Mouse (Mus musculus) hindbrain, embryonic 15.5 days (tissue): ENCODE measurements around the gene Ddx25. TPM values are rescaled to one million over a fixed set of nuclear protein-coding genes. Genes with fewer than 3 reads are reported as not detected.

Experiments used
- ATAC-seq: fragments of 200-750 bp; cut with Nextera tagmentation; 2 replicates; pipeline ENCODE4 v1.8.0; 2017; ENCODE audit warnings: low read depth, moderate number of reproducible peaks, moderate TSS enrichment; ENCODE audit not compliant: low FRiP score
- H3K27ac ChIP-seq: fragments of 300-500 bp; sonication (generic); replicated peaks from 2 replicates; pipeline ENCODE4 v1.5.1; 2015; ENCODE audit warnings: mild to moderate bottlenecking, inconsistent platforms
- H3K27me3 ChIP-seq: fragments of 300-500 bp; sonication (generic); 2 replicates; pipeline ENCODE4 v1.6.1; 2015; ENCODE audit warnings: control low read depth, inconsistent platforms
- H3K36me3 ChIP-seq: fragments of 300-500 bp; sonication (generic); 2 replicates; pipeline ENCODE4 v1.6.1; 2015; ENCODE audit warnings: control low read depth, inconsistent platforms
- H3K4me1 ChIP-seq: fragments of 300-500 bp; sonication (generic); replicated peaks from 2 replicates; pipeline ENCODE4 v1.6.1; 2015; ENCODE audit warnings: control low read depth, inconsistent platforms
- H3K4me2 ChIP-seq: fragments of 300-500 bp; sonication (generic); 2 replicates; pipeline ENCODE4 v1.6.1; 2015; ENCODE audit warnings: moderate library complexity, mild to moderate bottlenecking, inconsistent platforms
- H3K4me3 ChIP-seq: fragments of 300-500 bp; sonication (generic); 2 replicates; pipeline ENCODE4 v1.5.1; 2015; ENCODE audit warnings: mild to moderate bottlenecking, inconsistent platforms
- H3K9ac ChIP-seq: fragments of 300-500 bp; sonication (generic); 2 replicates; pipeline ENCODE4 v1.6.1; 2015; ENCODE audit warnings: inconsistent platforms
- H3K9me3 ChIP-seq: fragments of 300-500 bp; sonication (generic); 2 replicates; pipeline ENCODE4 v1.6.1; 2016; ENCODE audit warnings: control low read depth, inconsistent platforms
- WGBS: fragments of 180-500 bp; shearing (Covaris S2); methylation state at CpG from one replicate; pipeline ENCODE4 v1.1.7; 2015; 5-methylcytosine and 5-hydroxymethylcytosine counted together
- polyA plus RNA-seq: library from polyadenylated mRNA; unstranded; fragments of >200 nt; fragmentation: Nextera tagmentation; extraction: Ambion mirVana; gene quantifications from 2 replicates; pipeline ENCODE4 v1.2.1, GENCODE M21; 2015

Ddx25 gene
- polyA plus RNA-seq, 1 experiment from 2014 or later: 28.7 TPM

DNA sequence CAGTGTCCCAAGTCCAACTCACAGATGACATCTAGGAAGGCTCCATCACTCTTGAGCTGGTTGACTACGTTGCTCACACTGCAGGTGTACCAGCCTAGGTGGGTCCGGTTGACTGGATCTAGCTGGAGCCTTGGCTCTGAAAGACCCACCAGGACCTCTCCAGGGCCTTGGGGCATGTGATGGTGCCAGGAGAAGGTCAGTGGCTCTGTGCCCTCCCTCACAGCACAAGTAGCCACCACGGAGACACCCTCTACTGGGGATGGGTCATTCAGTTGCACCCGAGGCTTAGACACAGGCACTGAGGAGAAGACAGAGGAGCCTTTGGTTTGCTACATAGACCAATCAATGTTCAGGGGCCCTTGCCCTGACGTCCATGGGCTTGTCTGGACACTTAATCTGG is 42.1 kb downstream of the Ddx25 start:
- no peak overlapping the region for H3K9ac ChIP-seq
- 84% methylated on average over 5 of the region's 5 CpGs for WGBS
- H3K4me1 ChIP-seq: no peaks in the 10 kb centered on the region
- no peak for ATAC-seq
- no peaks in the 10 kb centered on the region for H3K9me3 ChIP-seq
- H3K27ac ChIP-seq: no peak overlapping the region
- no peaks in the 10 kb centered on the region for H3K27me3 ChIP-seq
- no peak overlapping the region for H3K4me2 ChIP-seq
- H3K36me3 ChIP-seq: no peaks in the 10 kb centered on the region
- no peak overlapping the region for H3K4me3 ChIP-seq

GRCm38 (mm10) chr9:35513900-35514299 is 44.4 kb downstream of the Ddx25 start:
- Histone ChIP-seq H3K9ac (no peak overlapping the region), H3K4me3 (no peak overlapping the region), H3K27me3 (no peaks in the 10 kb centered on the region), H3K4me1 (no peaks in the 10 kb centered on the region), H3K9me3 (no peaks in the 10 kb centered on the region), H3K36me3 (no peaks in the 10 kb centered on the region), H3K4me2 (no peak overlapping the region), H3K27ac (no peak overlapping the region)
- WGBS: 91% methylated on average over 4 of the region's 4 CpGs
- no peak for ATAC-seq

DNA sequence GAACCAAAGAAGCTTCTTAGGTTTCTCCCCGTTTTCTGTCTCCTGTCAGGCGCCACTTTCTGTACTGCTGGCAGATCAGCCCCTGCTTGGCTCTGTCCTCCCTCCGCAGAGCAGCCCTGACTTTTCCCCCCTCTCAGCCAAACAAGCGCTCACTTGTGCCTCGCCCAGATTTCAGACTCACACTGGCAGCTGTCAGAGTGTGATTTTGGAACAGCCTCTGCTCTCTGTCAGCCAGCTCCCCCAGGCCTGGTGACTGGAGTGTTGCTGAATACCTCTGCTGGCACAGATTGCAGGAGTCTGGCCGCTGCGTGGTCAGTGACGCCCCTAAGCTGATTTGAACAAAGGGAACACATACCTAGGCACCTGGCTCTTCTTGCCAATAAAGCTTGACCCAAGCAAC is 50.1 kb downstream of the Ddx25 start:
- Histone ChIP-seq H3K4me2 (no peak overlapping the region), H3K36me3 (no peaks in the 10 kb centered on the region), H3K9ac (no peak overlapping the region), H3K4me3 (no peak overlapping the region), H3K4me1 (peaks cover 9% of the 10 kb centered on the region; the same call in 1 of the 2 replicates), H3K9me3 (no peaks in the 10 kb centered on the region), H3K27ac (0 out of 2 replicates have a peak overlapping the region, but pooled peaks have one; percentile 12), H3K27me3 (no peaks in the 10 kb centered on the region)
- ATAC-seq: peak; percentile 59
- WGBS: 53% methylated on average over 8 of the region's 8 CpGs

- WGBS: 90% methylated on average over 10 of the region's 10 CpGs
- no peaks in the 10 kb centered on the region for H3K4me1 ChIP-seq
- no peak overlapping the region for H3K9ac ChIP-seq
- peaks cover 13% of the 10 kb centered on the region; the same call in 1 of the 2 replicates for H3K36me3 ChIP-seq
- ATAC-seq: no peak
- H3K27me3 ChIP-seq: no peaks in the 10 kb centered on the region
- H3K4me3 ChIP-seq: no peak overlapping the region
- no peak overlapping the region for H3K27ac ChIP-seq
- H3K4me2 ChIP-seq: no peak overlapping the region
- H3K9me3 ChIP-seq: no peaks in the 10 kb centered on the region
These were observed 55.8 kb downstream of the Ddx25 start for GRCm38 (mm10) chr9:35502361-35503000.

DNA sequence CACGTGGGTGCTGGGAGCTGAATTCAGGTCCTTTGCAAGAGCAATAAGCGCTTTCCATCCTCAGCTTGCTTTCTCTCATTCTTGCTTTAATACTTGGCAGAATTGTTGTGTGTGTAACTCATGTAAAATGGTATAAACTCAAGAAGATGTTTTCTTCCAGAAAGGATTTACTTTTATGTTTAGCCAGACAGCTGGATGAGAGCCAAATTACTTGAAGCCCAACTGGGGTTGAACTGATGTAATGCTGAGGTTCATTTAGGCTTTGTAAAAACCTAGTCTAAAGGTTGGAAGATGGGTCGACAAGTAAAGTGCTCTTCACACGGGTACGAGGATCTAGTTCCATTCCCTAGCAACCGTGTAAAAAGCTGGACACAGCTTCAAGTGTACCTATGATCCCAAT is 58.4 kb downstream of the Ddx25 start:
- no peak for ATAC-seq
- Histone ChIP-seq H3K27ac (no peak overlapping the region), H3K36me3 (peaks cover 13% of the 10 kb centered on the region; the same call in 1 of the 2 replicates), H3K9ac (no peak overlapping the region), H3K27me3 (no peaks in the 10 kb centered on the region), H3K4me2 (no peak overlapping the region), H3K4me1 (no peaks in the 10 kb centered on the region), H3K4me3 (no peak overlapping the region), H3K9me3 (no peaks in the 10 kb centered on the region)
- WGBS: 77% methylated on average over 6 of the region's 6 CpGs

GRCm38 (mm10) chr9:35495471-35495870 is 62.9 kb downstream of the Ddx25 start:
- Histone ChIP-seq H3K4me3 (no peak overlapping the region), H3K4me1 (no peaks in the 10 kb centered on the region), H3K9me3 (no peaks in the 10 kb centered on the region), H3K4me2 (no peak overlapping the region), H3K27me3 (no peaks in the 10 kb centered on the region), H3K9ac (no peak overlapping the region), H3K27ac (no peak overlapping the region), H3K36me3 (peaks cover 10% of the 10 kb centered on the region; the same call in 1 of the 2 replicates)
- 75% methylated on average over 3 of the region's 3 CpGs for WGBS
- ATAC-seq: no peak

- H3K27ac ChIP-seq: no peak overlapping the region
- H3K4me2 ChIP-seq: no peak overlapping the region
- no peak for ATAC-seq
- H3K4me1 ChIP-seq: no peaks in the 10 kb centered on the region
- H3K9ac ChIP-seq: no peak overlapping the region
- peaks cover 10% of the 10 kb centered on the region; the same call in 1 of the 2 replicates for H3K36me3 ChIP-seq
- 64% methylated on average over 4 of the region's 4 CpGs for WGBS
- H3K4me3 ChIP-seq: no peak overlapping the region
- no peaks in the 10 kb centered on the region for H3K9me3 ChIP-seq
- H3K27me3 ChIP-seq: no peaks in the 10 kb centered on the region
These were observed 63.4 kb downstream of the Ddx25 start for GRCm38 (mm10) chr9:35494937-35495336.

GRCm38 (mm10) chr9:35493733-35494092 is 64.6 kb downstream of the Ddx25 start:
- Histone ChIP-seq H3K9ac (no peak overlapping the region), H3K4me3 (no peak overlapping the region), H3K27me3 (no peaks in the 10 kb centered on the region), H3K9me3 (no peaks in the 10 kb centered on the region), H3K36me3 (peaks cover 15% of the 10 kb centered on the region), H3K4me1 (no peaks in the 10 kb centered on the region), H3K27ac (no peak overlapping the region), H3K4me2 (no peak overlapping the region)
- WGBS: 60% methylated on average over 4 of the region's 4 CpGs
- ATAC-seq: no peak

GRCm38 (mm10) chr9:35493033-35493732 is 65.1 kb downstream of the Ddx25 start:
- no peaks in the 10 kb centered on the region for H3K9me3 ChIP-seq
- no peaks in the 10 kb centered on the region for H3K27me3 ChIP-seq
- H3K36me3 ChIP-seq: peaks cover 15% of the 10 kb centered on the region
- H3K27ac ChIP-seq: no peak overlapping the region
- H3K4me3 ChIP-seq: no peak overlapping the region
- H3K4me1 ChIP-seq: no peaks in the 10 kb centered on the region
- no peak overlapping the region for H3K4me2 ChIP-seq
- no peak for ATAC-seq
- no peak overlapping the region for H3K9ac ChIP-seq
- WGBS: 47% methylated on average over 7 of the region's 7 CpGs

DNA sequence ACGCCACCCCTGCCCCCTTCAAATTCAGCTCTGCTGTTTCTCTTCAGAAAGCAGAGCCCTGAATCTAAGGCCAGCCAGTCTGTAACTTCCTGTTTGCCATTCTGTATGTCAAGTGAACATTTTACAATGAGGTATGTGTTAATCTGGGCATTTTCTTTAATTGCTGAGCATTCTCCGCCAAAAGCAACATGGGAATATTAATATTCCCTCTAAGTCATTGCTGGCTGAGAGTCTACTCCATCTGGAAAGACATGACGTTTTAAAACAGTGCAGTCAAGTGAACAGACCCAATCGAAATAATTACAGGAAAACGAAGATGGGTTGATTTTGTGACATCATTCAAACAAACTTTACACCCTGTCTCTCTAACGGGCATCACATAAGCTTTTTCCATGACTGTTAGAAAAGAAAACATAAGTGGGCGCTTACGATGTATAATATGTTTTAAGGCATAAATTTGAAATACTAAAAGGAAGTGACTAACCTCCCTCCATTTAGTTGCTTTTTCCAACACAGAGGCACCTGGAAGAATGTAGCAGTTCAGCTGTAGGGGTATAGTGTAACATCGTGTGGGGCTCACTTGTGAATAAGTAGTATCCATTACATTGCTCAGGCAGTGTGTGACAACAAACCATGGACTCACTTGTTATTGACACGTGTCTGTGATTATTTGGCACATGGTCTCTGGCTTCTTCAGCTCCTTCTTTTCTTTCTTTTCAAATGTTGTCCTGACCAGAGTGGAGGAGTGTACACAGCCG is 67.0 kb downstream of the Ddx25 start:
- WGBS: 79% methylated on average over 11 of the region's 11 CpGs
- Histone ChIP-seq H3K27ac (no peak overlapping the region), H3K9me3 (no peaks in the 10 kb centered on the region)

GRCm38 (mm10) chr9:35488496-35488895 is 69.8 kb downstream of the Ddx25 start:
- ATAC-seq: no peak

More for the DNA sequence above, 67.0 kb downstream of the Ddx25 start:
- no peak overlapping the region for H3K9ac ChIP-seq
- H3K4me3 ChIP-seq: no peak overlapping the region
- H3K4me1 ChIP-seq: no peaks in the 10 kb centered on the region
- ATAC-seq: no peak
- no peak overlapping the region for H3K4me2 ChIP-seq
- no peaks in the 10 kb centered on the region for H3K27me3 ChIP-seq
- peaks cover 23% of the 10 kb centered on the region; the same call in 1 of the 2 replicates for H3K36me3 ChIP-seq

More at GRCm38 (mm10) chr9:35488496-35488895, 69.8 kb downstream of the Ddx25 start:
- Histone ChIP-seq H3K4me1 (no peaks in the 10 kb centered on the region), H3K9me3 (no peaks in the 10 kb centered on the region), H3K4me3 (no peak overlapping the region), H3K27ac (no peak overlapping the region), H3K36me3 (peaks cover 34% of the 10 kb centered on the region), H3K9ac (no peak overlapping the region), H3K27me3 (no peaks in the 10 kb centered on the region), H3K4me2 (no peak overlapping the region)
- WGBS: 91% methylated on average over 4 of the region's 4 CpGs
